Mouse (Mus musculus) inflammation-experienced regulatory T-cells, adult 6 months (primary cell): ENCODE measurements around the gene 4930583I09Rik. TPM values are rescaled to one million over a fixed set of nuclear protein-coding genes. Genes with fewer than 3 reads are reported as not detected.
A peak's percentile ranks its signal among the peaks of the same experiment; 100 is the strongest.

ENCODE experiments used
- ATAC-seq: one replicate; pipeline ENCODE4 v1.8.0; 2017
- polyA plus RNA-seq, 3 experiments: library from polyadenylated mRNA; unstranded; fragments of 100-300 nt; shearing (Covaris generic); gene quantifications; one replicate each; pipeline ENCODE4 v1.2.1; 2017

The 4930583I09Rik gene
- polyA plus RNA-seq, 3 experiments from 2014 or later = 0.59 to 2.2 (median 1.5) TPM

DNA sequence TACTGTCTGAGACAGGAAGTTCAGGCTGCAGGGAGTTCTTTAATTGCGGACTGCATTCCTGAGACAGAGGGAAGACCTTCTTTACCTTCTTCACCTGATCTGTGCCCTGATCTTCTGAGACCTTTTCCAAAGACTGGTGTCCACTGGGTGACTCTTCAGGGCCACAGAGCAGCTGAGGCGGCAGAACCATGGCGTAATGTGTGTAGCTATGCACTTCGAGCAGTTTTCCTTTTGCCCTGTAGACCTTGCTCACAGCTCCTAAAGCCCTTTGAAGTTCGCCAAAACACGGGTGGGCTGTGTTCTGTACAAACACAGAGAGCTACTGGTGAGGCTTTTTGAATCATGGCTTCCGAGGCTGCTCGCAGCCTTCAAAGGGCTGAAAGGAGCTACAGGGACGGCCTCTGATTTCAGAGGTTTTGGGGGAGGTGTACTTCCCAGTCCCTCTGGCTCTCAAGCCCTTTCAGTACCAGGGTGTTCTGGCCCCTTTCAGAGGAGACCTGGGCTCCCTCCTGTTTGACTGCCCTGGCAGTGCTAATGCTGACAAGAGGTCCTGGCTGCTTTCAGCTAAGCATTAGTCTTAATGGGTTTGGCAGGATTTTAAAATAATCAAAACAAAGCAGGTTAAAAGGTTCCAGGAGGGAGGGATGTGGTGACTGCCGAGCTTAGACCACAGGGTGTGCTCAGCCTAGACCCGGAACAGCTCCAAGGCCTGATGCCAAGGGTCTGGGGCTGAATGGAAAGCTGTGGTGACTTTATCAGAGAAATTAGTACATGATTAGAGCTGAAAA, 33.5 kb downstream of the 4930583I09Rik start:
- no peak for ATAC-seq

DNA sequence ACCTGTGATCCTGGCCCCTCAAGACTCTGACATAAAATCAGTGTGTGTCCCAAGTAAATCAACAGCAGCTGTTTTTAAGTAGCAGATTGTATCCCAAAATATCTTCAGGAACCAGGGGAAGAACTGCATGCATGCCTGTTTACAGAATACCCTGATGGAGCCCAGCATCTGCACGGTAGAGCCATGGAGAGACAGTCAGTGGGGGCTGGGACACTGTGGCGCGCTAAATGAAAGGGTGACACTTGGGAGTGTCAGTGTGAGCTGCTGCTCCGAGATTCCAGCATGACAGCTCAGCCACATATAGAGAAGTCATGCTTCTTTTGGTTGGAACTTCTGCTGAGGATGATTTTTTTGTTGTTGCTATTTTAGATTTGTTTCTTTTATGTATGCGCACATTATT, 43.2 kb downstream of the 4930583I09Rik start:
- no peak for ATAC-seq

DNA sequence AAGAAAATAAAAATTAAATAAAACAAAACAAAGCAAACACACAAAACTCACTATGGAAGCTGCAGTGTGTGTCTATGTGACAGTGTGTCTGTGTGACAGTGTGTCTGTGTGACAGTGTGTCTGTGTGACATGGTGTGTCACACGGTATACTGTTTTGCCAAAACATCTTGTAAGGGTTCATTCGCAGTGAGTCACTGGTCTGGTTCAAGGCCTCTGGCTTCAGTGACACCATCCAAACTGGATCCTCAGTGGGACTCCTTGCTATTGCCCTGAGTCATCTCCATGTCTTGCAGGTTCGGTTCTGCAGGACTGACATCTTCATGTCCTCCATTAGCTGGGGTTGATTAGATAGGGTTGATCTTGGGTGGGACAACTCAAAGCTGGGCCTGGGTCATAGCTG, 43.8 kb downstream of the 4930583I09Rik start:
- ATAC-seq = no peak

DNA sequence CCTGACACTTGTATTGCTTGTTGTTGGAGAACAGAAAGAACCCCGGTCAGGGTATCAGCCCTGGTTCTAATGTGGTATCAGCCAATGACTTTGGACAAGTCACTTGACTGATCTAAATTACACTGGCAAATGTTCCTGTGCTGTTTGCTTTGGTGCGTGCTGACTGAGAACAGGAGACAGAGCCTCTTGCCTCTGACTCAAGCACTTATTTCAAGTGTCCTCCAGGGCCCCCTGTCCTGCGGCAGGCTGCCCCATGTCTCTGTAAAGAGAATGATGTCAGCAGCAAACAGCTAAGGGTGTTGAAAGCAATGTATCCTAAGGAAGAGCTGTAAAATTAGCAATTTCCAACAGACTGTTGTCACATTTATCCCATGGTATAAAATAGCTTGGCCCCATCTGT, 46.7 kb downstream of the 4930583I09Rik start:
- ATAC-seq = no peak

DNA sequence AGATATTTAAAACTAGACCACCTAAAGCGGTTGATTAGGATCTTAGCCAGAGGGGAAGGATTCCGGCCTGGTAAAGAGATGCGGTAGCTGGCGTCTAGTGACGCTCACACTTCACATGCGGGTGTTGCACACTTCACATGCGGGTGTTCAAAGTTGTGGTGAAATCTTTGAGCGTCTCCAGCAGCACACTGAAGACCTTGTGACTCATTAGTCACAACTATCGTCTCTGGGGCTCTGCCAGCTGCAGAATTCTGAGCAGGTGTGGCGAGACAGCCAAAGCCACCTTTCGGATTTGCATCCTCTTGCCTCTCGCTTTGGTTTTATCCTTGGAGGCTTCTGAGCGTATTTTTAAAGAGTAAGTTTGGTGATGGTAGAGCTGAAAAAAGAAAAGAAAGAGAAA, 47.6 kb downstream of the 4930583I09Rik start:
- no peak for ATAC-seq

DNA sequence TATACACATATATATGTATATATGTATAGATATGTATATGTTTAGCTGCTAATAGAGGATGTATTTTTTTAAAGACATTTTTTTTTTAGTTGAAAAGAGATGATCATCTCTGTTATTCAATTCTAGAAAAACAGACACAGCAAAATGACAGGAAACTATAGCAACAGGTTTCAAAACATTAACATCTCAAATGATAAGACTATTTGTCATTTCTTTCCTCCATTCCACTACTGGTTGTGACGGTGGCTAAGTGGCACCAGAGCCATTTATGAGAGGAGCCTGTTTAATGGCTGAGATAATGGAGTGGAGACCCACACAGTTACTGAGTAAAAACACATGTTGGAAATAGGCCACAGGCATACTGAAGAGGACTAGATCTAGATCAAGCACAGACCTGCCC, 49.9 kb downstream of the 4930583I09Rik start:
- peak; percentile 64 for ATAC-seq

Other genes starting within 250 kb of the 4930583I09Rik start
- gene Man2a1, start 235.3 kb downstream of the 4930583I09Rik start, polyA plus RNA-seq = 10 to 100 TPM; 11.7 to 13.1 (median 12.1) TPM